Mouse (Mus musculus): ENCODE results near the gene Rlf. TPM values are rescaled to one million over a fixed set of nuclear protein-coding genes. Genes with fewer than 3 reads are reported as not detected.

Gene Rlf
- polyA plus RNA-seq, 1 experiment, result 7.1 TPM

DNA sequence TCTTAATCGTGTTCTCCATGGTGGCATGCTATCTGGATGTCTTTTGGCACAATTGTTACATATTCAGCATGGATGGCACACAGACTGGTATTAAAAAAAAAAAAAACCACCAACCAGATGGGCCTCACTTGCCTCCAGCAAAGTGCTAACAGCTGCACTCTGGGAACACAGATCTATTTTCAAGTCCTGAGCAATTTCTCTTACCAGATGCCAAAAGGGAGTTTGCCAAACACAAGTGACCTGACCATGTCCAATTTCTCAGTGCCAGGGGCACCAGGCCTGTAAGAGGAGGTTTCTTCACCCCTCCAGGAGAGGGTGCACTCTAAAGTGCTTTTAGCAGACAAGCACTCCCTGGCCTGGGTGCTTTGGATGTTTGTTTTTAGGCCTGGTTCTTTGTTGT lies 12.2 kb upstream of the Rlf start:
- H3K36me3 ChIP-seq (ENCODE audit: control insufficient read depth, insufficient read depth, low read length), result no peaks in the 10 kb centered on the region
- 6% methylated on average over 1 of the region's 1 CpGs for WGBS
- H3K27me3 ChIP-seq (ENCODE audit: control insufficient read depth, insufficient read depth, low read length), result no peaks in the 10 kb centered on the region
- H3K4me1 ChIP-seq (replicated peaks; ENCODE audit: control insufficient read depth, insufficient read depth, low read length), result peaks cover 7% of the 10 kb centered on the region
- H3K27ac ChIP-seq (ENCODE audit: control insufficient read depth, insufficient read depth, low read length), result no peak overlapping the region
- TF ChIP-seq CTCF (IDR thresholded peaks at IDR 0.05; ENCODE audit: borderline replicate concordance, control insufficient read depth, extremely low read depth, insufficient read depth, low read length, poor library complexity), result no peak
- H3K4me3 ChIP-seq (ENCODE audit: control insufficient read depth, insufficient read depth, low read length), result no peak overlapping the region
- DNase-seq, result no peak

DNA sequence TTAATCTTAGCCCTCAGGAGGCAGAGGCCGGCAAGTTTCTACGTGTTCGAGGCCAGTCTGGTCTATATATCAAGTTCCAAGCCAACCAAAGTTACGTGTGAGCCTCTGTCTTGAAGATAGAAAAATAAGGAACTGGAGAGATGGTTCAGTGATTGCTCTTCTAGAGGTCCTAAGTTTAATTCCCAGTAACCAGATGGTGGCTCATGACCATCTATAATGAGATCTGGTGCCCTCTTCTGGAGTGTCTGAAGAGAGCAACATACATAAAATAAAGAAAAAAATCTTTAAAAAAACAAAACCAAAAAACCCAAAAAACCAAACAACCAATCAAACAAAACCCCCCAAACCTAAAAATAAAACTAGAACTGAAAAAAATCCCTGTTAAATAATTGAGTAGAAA lies 10.3 kb upstream of the Rlf start:
- no peak for DNase-seq
- Histone ChIP-seq H3K4me1 (replicated peaks; ENCODE audit: control insufficient read depth, insufficient read depth, low read length) (no peaks in the 10 kb centered on the region; the same call in 1 of the 2 replicates), H3K27me3 (ENCODE audit: control insufficient read depth, insufficient read depth, low read length) (no peaks in the 10 kb centered on the region), H3K27ac (ENCODE audit: control insufficient read depth, insufficient read depth, low read length) (no peak overlapping the region), H3K36me3 (ENCODE audit: control insufficient read depth, insufficient read depth, low read length) (no peaks in the 10 kb centered on the region), H3K4me3 (ENCODE audit: control insufficient read depth, insufficient read depth, low read length) (no peak overlapping the region)
- 81% methylated on average over 4 of the region's 4 CpGs for WGBS
- no peak for TF ChIP-seq POLR2A (IDR thresholded peaks at IDR 0.05; ENCODE audit: control insufficient read depth, extremely low read depth, insufficient read depth, low read length, poor library complexity)
- TF ChIP-seq CTCF (IDR thresholded peaks at IDR 0.05; ENCODE audit: borderline replicate concordance, control insufficient read depth, extremely low read depth, insufficient read depth, low read length, poor library complexity), result no peak

DNA sequence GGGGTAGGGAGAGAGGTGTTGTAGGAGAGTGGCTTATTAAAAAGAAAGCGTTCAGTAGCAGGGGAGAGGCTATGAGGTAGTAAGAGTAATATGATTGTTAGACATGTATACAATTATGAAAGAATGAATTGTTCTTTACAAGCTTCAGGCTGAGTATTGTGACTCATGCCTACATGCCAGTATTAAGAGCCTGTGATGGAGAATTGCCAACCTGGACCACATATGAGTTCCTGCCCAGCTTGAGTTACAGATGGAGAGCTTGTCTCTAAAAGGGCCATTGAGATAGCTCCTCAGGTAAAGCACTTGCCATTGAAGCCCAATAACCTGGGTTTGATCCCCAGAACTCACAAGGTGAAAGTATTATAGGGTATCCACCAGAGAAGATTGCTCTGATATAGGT lies 8.3 kb upstream of the Rlf start:
- Histone ChIP-seq H3K4me1 (replicated peaks; ENCODE audit: control insufficient read depth, insufficient read depth, low read length) (no peaks in the 10 kb centered on the region), H3K27ac (ENCODE audit: control insufficient read depth, insufficient read depth, low read length) (no peak overlapping the region), H3K27me3 (ENCODE audit: control insufficient read depth, insufficient read depth, low read length) (no peaks in the 10 kb centered on the region), H3K36me3 (ENCODE audit: control insufficient read depth, insufficient read depth, low read length) (no peaks in the 10 kb centered on the region), H3K4me3 (ENCODE audit: control insufficient read depth, insufficient read depth, low read length) (no peak overlapping the region)
- WGBS, result 93% methylated on average over 1 of the region's 1 CpGs
- DNase-seq, result no peak
- TF ChIP-seq POLR2A (IDR thresholded peaks at IDR 0.05; ENCODE audit: control insufficient read depth, extremely low read depth, insufficient read depth, low read length, poor library complexity), result no peak
- TF ChIP-seq CTCF (IDR thresholded peaks at IDR 0.05; ENCODE audit: borderline replicate concordance, control insufficient read depth, extremely low read depth, insufficient read depth, low read length, poor library complexity), result no peak

DNA sequence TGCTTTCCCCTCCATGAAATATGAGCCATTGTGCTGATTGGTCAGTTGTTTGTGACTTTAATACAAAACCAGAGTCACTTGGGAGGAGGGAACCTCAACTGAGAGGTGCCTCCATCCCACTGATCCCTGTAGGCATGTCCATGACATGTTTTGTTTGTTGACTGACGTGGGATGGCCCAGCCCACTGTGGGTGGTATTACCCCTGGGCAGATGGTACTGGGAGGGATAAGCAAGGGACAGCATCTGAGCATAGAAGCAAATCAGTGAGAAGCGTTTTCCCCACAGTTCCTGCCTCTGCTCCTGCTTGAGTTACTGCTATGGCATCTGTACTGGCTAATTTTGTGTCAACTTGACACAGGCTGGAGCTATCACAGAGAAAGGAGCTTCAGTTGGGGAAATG lies 1.3 kb upstream of the Rlf start:
- Histone ChIP-seq H3K36me3 (ENCODE audit: control insufficient read depth, insufficient read depth, low read length) (no peaks in the 10 kb centered on the region), H3K27me3 (ENCODE audit: control insufficient read depth, insufficient read depth, low read length) (no peaks in the 10 kb centered on the region), H3K27ac (ENCODE audit: control insufficient read depth, insufficient read depth, low read length) (no peak overlapping the region), H3K4me1 (replicated peaks; ENCODE audit: control insufficient read depth, insufficient read depth, low read length) (peaks cover 5% of the 10 kb centered on the region), H3K4me3 (ENCODE audit: control insufficient read depth, insufficient read depth, low read length) (no peak overlapping the region)
- 85% methylated on average over 2 of the region's 2 CpGs for WGBS
- no peak for TF ChIP-seq CTCF (IDR thresholded peaks at IDR 0.05; ENCODE audit: borderline replicate concordance, control insufficient read depth, extremely low read depth, insufficient read depth, low read length, poor library complexity)
- TF ChIP-seq POLR2A (IDR thresholded peaks at IDR 0.05; ENCODE audit: control insufficient read depth, extremely low read depth, insufficient read depth, low read length, poor library complexity), result no peak
- DNase-seq, result no peak

DNA sequence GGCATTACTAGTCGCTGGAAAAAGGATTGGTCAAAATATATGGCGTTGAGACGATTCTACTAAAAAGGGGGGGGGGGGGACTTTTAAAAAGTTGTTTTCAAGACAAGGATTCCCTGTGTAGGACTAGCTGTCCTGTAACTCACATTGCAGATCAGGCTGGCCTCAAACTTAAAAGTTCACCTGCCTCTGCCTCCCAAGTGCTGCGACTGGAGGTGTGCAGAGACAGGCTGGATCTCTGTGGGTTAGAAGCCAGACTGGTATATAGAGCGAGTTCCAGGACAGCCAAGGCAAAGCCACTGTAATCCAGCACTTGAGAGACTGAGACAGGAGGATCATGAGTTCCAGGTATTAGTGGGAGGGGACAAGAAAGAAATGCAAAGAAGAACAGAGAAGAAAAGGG lies 605 bp upstream of the Rlf start:
- no peak for TF ChIP-seq CTCF (IDR thresholded peaks at IDR 0.05; ENCODE audit: borderline replicate concordance, control insufficient read depth, extremely low read depth, insufficient read depth, low read length, poor library complexity)
- no peak for TF ChIP-seq POLR2A (IDR thresholded peaks at IDR 0.05; ENCODE audit: control insufficient read depth, extremely low read depth, insufficient read depth, low read length, poor library complexity)
- no peaks in the 10 kb centered on the region for H3K27me3 ChIP-seq (ENCODE audit: control insufficient read depth, insufficient read depth, low read length)
- peaks cover 5% of the 10 kb centered on the region for H3K4me1 ChIP-seq (replicated peaks; ENCODE audit: control insufficient read depth, insufficient read depth, low read length)
- H3K27ac ChIP-seq (ENCODE audit: control insufficient read depth, insufficient read depth, low read length), result no peak overlapping the region
- DNase-seq, result no peak
- H3K4me3 ChIP-seq (ENCODE audit: control insufficient read depth, insufficient read depth, low read length), result no peak overlapping the region
- 33% methylated on average over 5 of the region's 5 CpGs for WGBS
- no peaks in the 10 kb centered on the region for H3K36me3 ChIP-seq (ENCODE audit: control insufficient read depth, insufficient read depth, low read length)

DNA sequence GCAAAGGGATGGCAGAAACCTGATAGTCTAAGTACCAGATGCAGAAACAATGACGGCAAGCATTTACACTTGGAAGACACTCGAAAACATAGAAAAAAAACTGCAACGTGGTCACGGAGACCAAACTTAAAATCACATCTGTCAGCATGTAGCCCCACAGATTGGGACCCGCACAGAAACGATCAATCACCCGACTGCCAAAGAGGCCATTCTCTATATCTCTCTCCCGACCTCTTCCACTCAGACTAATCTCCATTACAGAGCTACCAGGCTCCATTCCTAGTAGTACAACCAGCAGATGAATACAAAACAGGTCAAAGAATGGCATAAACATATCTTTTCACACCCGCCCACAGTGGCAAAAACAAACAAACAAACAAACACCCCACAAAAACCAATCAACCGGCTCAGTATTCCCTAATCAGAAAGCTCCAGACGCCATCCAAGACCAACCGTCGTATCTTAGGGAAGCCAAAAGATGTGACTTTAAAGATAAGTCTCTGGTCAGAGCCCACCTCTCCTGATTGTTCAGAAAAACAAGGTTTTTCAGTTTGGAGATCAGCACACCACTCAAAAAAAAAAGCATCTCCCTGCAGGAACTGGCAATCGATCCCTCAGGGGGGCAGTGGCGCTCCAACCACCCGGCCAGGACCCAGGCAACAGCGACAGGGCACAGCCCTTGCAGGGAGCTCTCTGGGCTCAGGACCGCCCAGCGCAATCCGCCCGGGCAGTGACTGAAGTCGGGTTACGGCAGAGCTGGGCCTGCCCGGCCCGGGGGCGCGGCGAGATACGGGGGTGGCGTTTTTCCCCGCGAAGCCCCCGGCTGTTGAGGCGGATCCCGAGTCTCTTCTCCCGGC lies 720 bp downstream of the Rlf start:
- no peak overlapping the region for H3K27ac ChIP-seq (ENCODE audit: control insufficient read depth, insufficient read depth, low read length)
- H3K4me1 ChIP-seq (replicated peaks; ENCODE audit: control insufficient read depth, insufficient read depth, low read length), result peaks cover 5% of the 10 kb centered on the region
- peak overlapping the region; percentile 74 for H3K4me3 ChIP-seq (ENCODE audit: control insufficient read depth, insufficient read depth, low read length)
- no peaks in the 10 kb centered on the region for H3K27me3 ChIP-seq (ENCODE audit: control insufficient read depth, insufficient read depth, low read length)
- TF ChIP-seq CTCF (IDR thresholded peaks at IDR 0.05; ENCODE audit: borderline replicate concordance, control insufficient read depth, extremely low read depth, insufficient read depth, low read length, poor library complexity), result no peak
- no peak for TF ChIP-seq POLR2A (IDR thresholded peaks at IDR 0.05; ENCODE audit: control insufficient read depth, extremely low read depth, insufficient read depth, low read length, poor library complexity)
- 3% methylated on average over 36 of the region's 36 CpGs for WGBS
- DNase-seq, result peak; percentile 53
- H3K36me3 ChIP-seq (ENCODE audit: control insufficient read depth, insufficient read depth, low read length), result no peaks in the 10 kb centered on the region
